Mouse (Mus musculus): ENCODE results near the gene Mcoln1. TPM values are rescaled to one million over a fixed set of nuclear protein-coding genes. Genes with fewer than 3 reads are reported as not detected.

Gene Mcoln1
- polyA plus RNA-seq, 1 experiment, result 188 TPM

DNA sequence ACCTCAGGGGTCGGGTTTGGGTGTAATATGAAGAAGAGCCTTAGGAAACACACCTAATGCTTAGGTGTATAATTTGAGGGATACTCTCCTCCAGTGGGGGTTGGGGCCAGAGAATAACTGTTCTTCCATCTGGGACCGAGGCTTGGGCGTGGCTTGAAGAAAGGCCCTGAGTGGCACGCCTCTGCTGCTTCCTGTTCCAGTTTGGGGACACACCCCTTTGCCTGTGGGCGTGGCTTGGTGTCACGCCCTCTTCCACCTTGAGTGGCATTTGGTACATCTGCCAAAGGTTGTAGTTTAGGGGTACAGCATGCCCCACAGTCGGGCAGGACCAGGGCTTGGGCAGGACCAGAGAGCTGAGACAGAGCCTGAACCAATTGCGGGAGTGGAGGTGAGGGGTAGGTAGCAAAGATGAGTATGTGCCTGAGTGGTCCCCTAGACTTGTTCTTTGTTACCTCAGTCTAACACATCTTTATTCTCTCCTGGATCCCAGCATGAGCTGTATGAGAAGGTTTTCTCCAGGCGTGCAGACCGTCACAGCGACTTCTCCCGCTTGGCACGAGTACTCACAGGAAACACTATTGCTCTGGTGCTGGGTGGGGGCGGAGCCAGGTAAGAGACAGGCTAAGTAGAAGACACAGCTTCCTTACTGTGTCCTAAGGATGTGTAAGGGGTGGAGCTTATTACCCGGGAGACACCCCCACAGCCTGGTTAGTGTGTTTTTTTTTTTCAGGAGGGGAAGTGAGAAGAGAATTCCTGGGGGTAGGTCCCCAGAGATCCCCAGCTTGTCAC lies 36.0 kb downstream of the Mcoln1 start:
- DNase-seq (ENCODE audit: low read depth in 1 of 2, low spot score in 2 of 2), result no peak
- peaks cover 30% of the 10 kb centered on the region for H3K36me3 ChIP-seq (ENCODE audit: control insufficient read depth, insufficient read depth, low read length)
- 81% methylated on average over 15 of the region's 15 CpGs for WGBS

DNA sequence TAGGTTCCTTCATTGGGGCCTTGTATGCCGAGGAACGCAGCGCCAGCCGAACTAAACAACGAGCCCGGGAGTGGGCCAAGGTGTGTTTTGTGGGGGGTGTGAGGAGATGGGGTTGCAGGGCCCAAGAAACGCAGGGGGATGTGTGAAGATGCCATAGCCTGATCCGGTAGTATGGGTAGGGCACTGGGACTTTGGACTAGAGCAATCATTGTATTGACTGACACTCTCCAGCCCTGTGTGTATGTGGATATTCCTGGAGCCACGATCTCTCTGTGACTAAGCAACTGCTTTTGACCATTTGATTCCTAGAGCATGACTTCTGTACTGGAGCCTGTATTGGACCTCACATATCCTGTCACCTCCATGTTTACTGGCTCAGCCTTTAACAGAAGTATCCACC lies 36.7 kb downstream of the Mcoln1 start:
- H3K4me1 ChIP-seq (ENCODE audit: control insufficient read depth, insufficient read depth, insufficient read length), result no peaks in the 10 kb centered on the region
- H3K36me3 ChIP-seq (ENCODE audit: control insufficient read depth, insufficient read depth, low read length), result peaks cover 24% of the 10 kb centered on the region
- no peak overlapping the region for H3K27ac ChIP-seq (ENCODE audit: insufficient read depth, low read length)
- no peak for TF ChIP-seq POLR2A (IDR thresholded peaks at IDR 0.05; ENCODE audit: low read depth, low read length)
- no peak for TF ChIP-seq CTCF (IDR thresholded peaks at IDR 0.05; ENCODE audit: extremely low read depth, insufficient read depth, insufficient read length, insufficient replicate concordance)
- no peak overlapping the region for H3K4me3 ChIP-seq (ENCODE audit: extremely low read depth, insufficient read depth, insufficient read length)
- no peaks in the 10 kb centered on the region for H3K27me3 ChIP-seq (ENCODE audit: control insufficient read depth, insufficient read depth, low read length)
- DNase-seq (ENCODE audit: low read depth in 1 of 2, low spot score in 2 of 2), result no peak
- 98% methylated on average over 9 of the region's 9 CpGs for WGBS

More for the DNA sequence above, 36.0 kb downstream of the Mcoln1 start:
- H3K27ac ChIP-seq (ENCODE audit: insufficient read depth, low read length), result no peak overlapping the region
- no peak overlapping the region for H3K4me3 ChIP-seq (ENCODE audit: extremely low read depth, insufficient read depth, insufficient read length)
- no peaks in the 10 kb centered on the region for H3K27me3 ChIP-seq (ENCODE audit: control insufficient read depth, insufficient read depth, low read length)
- no peaks in the 10 kb centered on the region for H3K4me1 ChIP-seq (ENCODE audit: control insufficient read depth, insufficient read depth, insufficient read length)
- TF ChIP-seq POLR2A (IDR thresholded peaks at IDR 0.05; ENCODE audit: low read depth, low read length) (no peak), CTCF (IDR thresholded peaks at IDR 0.05; ENCODE audit: extremely low read depth, insufficient read depth, insufficient read length, insufficient replicate concordance) (no peak)

DNA sequence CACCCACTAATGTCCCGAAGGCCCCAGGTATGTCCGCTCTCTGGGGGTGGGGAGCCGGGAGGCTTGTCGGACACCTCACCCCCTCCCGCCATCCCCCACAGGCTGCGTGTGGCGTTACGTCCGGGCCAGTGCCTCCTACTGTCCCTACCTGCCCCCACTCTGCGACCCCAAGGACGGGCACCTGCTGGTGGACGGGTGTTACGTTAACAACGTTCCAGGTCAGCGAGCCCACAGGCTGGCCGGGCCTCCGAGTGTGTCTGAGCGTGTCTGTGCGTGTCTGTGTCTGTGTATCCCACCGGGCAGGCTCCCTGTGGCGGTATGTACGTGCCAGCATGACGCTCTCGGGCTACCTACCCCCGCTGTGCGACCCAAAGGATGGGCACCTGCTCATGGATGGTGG lies 37.4 kb downstream of the Mcoln1 start:
- Histone ChIP-seq H3K27me3 (ENCODE audit: control insufficient read depth, insufficient read depth, low read length) (no peaks in the 10 kb centered on the region), H3K27ac (ENCODE audit: insufficient read depth, low read length) (no peak overlapping the region), H3K4me1 (ENCODE audit: control insufficient read depth, insufficient read depth, insufficient read length) (no peaks in the 10 kb centered on the region), H3K36me3 (ENCODE audit: control insufficient read depth, insufficient read depth, low read length) (peaks cover 24% of the 10 kb centered on the region), H3K4me3 (ENCODE audit: extremely low read depth, insufficient read depth, insufficient read length) (no peak overlapping the region)
- DNase-seq (ENCODE audit: low read depth in 1 of 2, low spot score in 2 of 2), result no peak
- 98% methylated on average over 26 of the region's 26 CpGs for WGBS
- no peak for TF ChIP-seq POLR2A (IDR thresholded peaks at IDR 0.05; ENCODE audit: low read depth, low read length)
- TF ChIP-seq CTCF (IDR thresholded peaks at IDR 0.05; ENCODE audit: extremely low read depth, insufficient read depth, insufficient read length, insufficient replicate concordance), result no peak

DNA sequence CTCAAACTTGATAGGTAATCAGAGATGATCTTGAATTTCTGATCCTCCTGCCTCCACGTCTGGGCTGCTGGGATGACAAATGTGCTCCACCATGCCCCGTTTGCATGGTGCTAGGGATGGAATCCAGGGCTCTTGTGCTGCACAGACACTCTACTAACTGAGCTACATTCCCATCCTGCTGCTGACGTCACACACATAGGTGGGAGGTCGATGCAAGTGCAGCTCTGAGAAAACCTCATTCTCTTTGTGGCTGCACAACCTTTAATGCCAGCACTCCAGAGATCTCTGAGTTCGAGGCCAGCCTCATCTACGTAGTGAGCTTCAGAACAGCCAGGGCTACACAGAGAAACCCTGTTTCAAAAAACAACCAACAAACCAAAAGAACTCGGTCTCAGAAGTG lies 38.9 kb downstream of the Mcoln1 start:
- Histone ChIP-seq H3K4me1 (ENCODE audit: control insufficient read depth, insufficient read depth, insufficient read length) (no peaks in the 10 kb centered on the region), H3K27ac (ENCODE audit: insufficient read depth, low read length) (no peak overlapping the region), H3K27me3 (ENCODE audit: control insufficient read depth, insufficient read depth, low read length) (no peaks in the 10 kb centered on the region), H3K4me3 (ENCODE audit: extremely low read depth, insufficient read depth, insufficient read length) (no peak overlapping the region), H3K36me3 (ENCODE audit: control insufficient read depth, insufficient read depth, low read length) (peaks cover 33% of the 10 kb centered on the region)
- WGBS, result 90% methylated on average over 7 of the region's 7 CpGs
- TF ChIP-seq POLR2A (IDR thresholded peaks at IDR 0.05; ENCODE audit: low read depth, low read length) (no peak), CTCF (IDR thresholded peaks at IDR 0.05; ENCODE audit: extremely low read depth, insufficient read depth, insufficient read length, insufficient replicate concordance) (no peak)
- no peak for DNase-seq (ENCODE audit: low read depth in 1 of 2, low spot score in 2 of 2)

DNA sequence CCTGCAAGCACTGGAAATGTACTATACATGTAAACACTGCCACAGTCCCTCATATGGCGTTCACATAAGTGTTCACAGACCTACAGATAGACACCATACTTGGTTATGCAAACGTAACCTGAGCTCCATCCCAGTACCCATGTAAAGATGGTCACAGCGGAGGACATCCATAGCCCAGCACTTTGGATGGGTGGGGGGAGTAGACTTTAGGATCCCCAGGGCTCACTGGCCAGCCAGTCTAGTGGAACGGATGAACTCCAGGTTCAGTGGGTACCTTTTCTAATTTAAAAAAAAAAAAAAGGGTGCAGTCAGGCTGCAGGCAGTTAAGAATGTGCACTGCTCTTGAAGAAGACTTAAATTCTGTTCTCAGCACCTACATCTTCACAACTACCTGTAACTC lies 39.8 kb downstream of the Mcoln1 start:
- Histone ChIP-seq H3K27me3 (ENCODE audit: control insufficient read depth, insufficient read depth, low read length) (no peaks in the 10 kb centered on the region), H3K36me3 (ENCODE audit: control insufficient read depth, insufficient read depth, low read length) (peaks cover 36% of the 10 kb centered on the region), H3K27ac (ENCODE audit: insufficient read depth, low read length) (no peak overlapping the region), H3K4me1 (ENCODE audit: control insufficient read depth, insufficient read depth, insufficient read length) (no peaks in the 10 kb centered on the region), H3K4me3 (ENCODE audit: extremely low read depth, insufficient read depth, insufficient read length) (no peak overlapping the region)
- DNase-seq (ENCODE audit: low read depth in 1 of 2, low spot score in 2 of 2), result no peak
- 94% methylated on average over 4 of the region's 4 CpGs for WGBS
- TF ChIP-seq CTCF (IDR thresholded peaks at IDR 0.05; ENCODE audit: extremely low read depth, insufficient read depth, insufficient read length, insufficient replicate concordance), result no peak
- TF ChIP-seq POLR2A (IDR thresholded peaks at IDR 0.05; ENCODE audit: low read depth, low read length), result no peak

DNA sequence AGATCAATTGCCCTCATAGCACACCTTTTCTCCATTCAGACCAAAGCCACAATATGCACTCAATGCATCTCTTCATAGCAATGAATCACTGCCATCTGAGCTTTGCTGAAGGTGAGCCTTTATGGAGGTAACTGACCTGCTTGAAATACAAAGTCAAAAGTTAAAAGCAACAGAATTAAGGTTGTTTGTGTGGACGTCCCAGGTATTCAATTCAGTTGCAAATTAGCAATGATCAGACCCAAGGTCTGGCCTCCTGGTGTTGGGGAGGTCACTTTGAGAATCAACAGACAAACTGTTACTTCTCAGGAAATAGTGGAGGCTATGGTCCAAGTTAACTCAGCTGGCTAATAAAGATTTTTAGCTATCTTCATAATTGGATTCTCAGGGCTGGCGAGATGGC lies 46.3 kb downstream of the Mcoln1 start:
- TF ChIP-seq POLR2A (IDR thresholded peaks at IDR 0.05; ENCODE audit: low read depth, low read length), result no peak
- TF ChIP-seq CTCF (IDR thresholded peaks at IDR 0.05; ENCODE audit: extremely low read depth, insufficient read depth, insufficient read length, insufficient replicate concordance), result no peak
- Histone ChIP-seq H3K27ac (ENCODE audit: insufficient read depth, low read length) (no peak overlapping the region), H3K4me1 (ENCODE audit: control insufficient read depth, insufficient read depth, insufficient read length) (no peaks in the 10 kb centered on the region), H3K36me3 (ENCODE audit: control insufficient read depth, insufficient read depth, low read length) (peaks cover 15% of the 10 kb centered on the region), H3K27me3 (ENCODE audit: control insufficient read depth, insufficient read depth, low read length) (no peaks in the 10 kb centered on the region), H3K4me3 (ENCODE audit: extremely low read depth, insufficient read depth, insufficient read length) (no peak overlapping the region)
- WGBS, result 93% methylated on average over 2 of the region's 2 CpGs
- DNase-seq (ENCODE audit: low read depth in 1 of 2, low spot score in 2 of 2), result no peak

DNA sequence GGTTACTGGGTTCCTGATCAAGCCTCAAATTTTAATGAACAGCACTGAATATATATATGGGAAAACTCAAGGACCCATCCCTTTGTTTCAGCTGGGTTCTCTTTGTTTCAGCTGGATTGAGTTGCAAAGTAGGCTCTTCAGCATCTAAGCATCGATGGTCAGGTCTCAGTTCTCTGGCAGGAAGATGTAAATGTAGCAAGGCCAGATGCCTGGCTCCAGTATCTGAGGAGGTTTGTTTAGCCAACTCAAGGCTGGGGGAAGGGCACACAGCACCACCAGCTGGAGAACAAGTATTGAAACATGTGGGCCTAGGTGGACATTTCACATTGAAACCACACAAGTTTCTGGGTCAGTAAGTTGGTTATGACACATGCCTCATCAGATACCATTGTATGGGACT lies 52.0 kb downstream of the Mcoln1 start:
- H3K27me3 ChIP-seq (ENCODE audit: control insufficient read depth, insufficient read depth, low read length), result no peaks in the 10 kb centered on the region
- DNase-seq (ENCODE audit: low read depth in 1 of 2, low spot score in 2 of 2), result no peak
- H3K36me3 ChIP-seq (ENCODE audit: control insufficient read depth, insufficient read depth, low read length), result no peaks in the 10 kb centered on the region
- 89% methylated on average over 1 of the region's 1 CpGs for WGBS
- TF ChIP-seq POLR2A (IDR thresholded peaks at IDR 0.05; ENCODE audit: low read depth, low read length), result no peak
- TF ChIP-seq CTCF (IDR thresholded peaks at IDR 0.05; ENCODE audit: extremely low read depth, insufficient read depth, insufficient read length, insufficient replicate concordance), result no peak
- H3K4me3 ChIP-seq (ENCODE audit: extremely low read depth, insufficient read depth, insufficient read length), result no peak overlapping the region
- H3K27ac ChIP-seq (ENCODE audit: insufficient read depth, low read length), result no peak overlapping the region
- no peaks in the 10 kb centered on the region for H3K4me1 ChIP-seq (ENCODE audit: control insufficient read depth, insufficient read depth, insufficient read length)

Measured in spleen, adult 2 months (tissue).